Mouse (Mus musculus) hindbrain, embryonic 15.5 days (tissue): ENCODE measurements around the gene Cdh15. TPM values are rescaled to one million over a fixed set of nuclear protein-coding genes. Genes with fewer than 3 reads are reported as not detected.

Source experiments
- ATAC-seq: fragments of 200-750 bp; cut with Nextera tagmentation; 2 replicates; pipeline ENCODE4 v1.8.0; 2017; ENCODE audit warnings: low read depth, moderate number of reproducible peaks, moderate TSS enrichment; ENCODE audit not compliant: low FRiP score
- H3K27ac ChIP-seq: fragments of 300-500 bp; sonication (generic); replicated peaks from 2 replicates; pipeline ENCODE4 v1.5.1; 2015; ENCODE audit warnings: mild to moderate bottlenecking, inconsistent platforms
- H3K27me3 ChIP-seq: fragments of 300-500 bp; sonication (generic); 2 replicates; pipeline ENCODE4 v1.6.1; 2015; ENCODE audit warnings: control low read depth, inconsistent platforms
- H3K36me3 ChIP-seq: fragments of 300-500 bp; sonication (generic); 2 replicates; pipeline ENCODE4 v1.6.1; 2015; ENCODE audit warnings: control low read depth, inconsistent platforms
- H3K4me1 ChIP-seq: fragments of 300-500 bp; sonication (generic); replicated peaks from 2 replicates; pipeline ENCODE4 v1.6.1; 2015; ENCODE audit warnings: control low read depth, inconsistent platforms
- H3K4me2 ChIP-seq: fragments of 300-500 bp; sonication (generic); 2 replicates; pipeline ENCODE4 v1.6.1; 2015; ENCODE audit warnings: moderate library complexity, mild to moderate bottlenecking, inconsistent platforms
- H3K4me3 ChIP-seq: fragments of 300-500 bp; sonication (generic); 2 replicates; pipeline ENCODE4 v1.5.1; 2015; ENCODE audit warnings: mild to moderate bottlenecking, inconsistent platforms
- H3K9ac ChIP-seq: fragments of 300-500 bp; sonication (generic); 2 replicates; pipeline ENCODE4 v1.6.1; 2015; ENCODE audit warnings: inconsistent platforms
- H3K9me3 ChIP-seq: fragments of 300-500 bp; sonication (generic); 2 replicates; pipeline ENCODE4 v1.6.1; 2016; ENCODE audit warnings: control low read depth, inconsistent platforms
- WGBS: fragments of 180-500 bp; shearing (Covaris S2); methylation state at CpG from one replicate; pipeline ENCODE4 v1.1.7; 2015; 5-methylcytosine and 5-hydroxymethylcytosine counted together
- polyA plus RNA-seq: library from polyadenylated mRNA; unstranded; fragments of >200 nt; fragmentation: Nextera tagmentation; extraction: Ambion mirVana; gene quantifications from 2 replicates; pipeline ENCODE4 v1.2.1, GENCODE M21; 2015

Cdh15 gene
- polyA plus RNA-seq, 1 experiment from 2014 or later: 2.1 TPM

- H3K36me3 ChIP-seq: no peaks in the 10 kb centered on the region
- ATAC-seq: no peak
- H3K4me3 ChIP-seq: no peak overlapping the region
- 46% methylated on average over 11 of the region's 11 CpGs for WGBS
- H3K9ac ChIP-seq: no peak overlapping the region
- peaks cover 11% of the 10 kb centered on the region; the same call in 1 of the 2 replicates for H3K4me1 ChIP-seq
- H3K27me3 ChIP-seq: no peaks in the 10 kb centered on the region
- H3K27ac ChIP-seq: no peak overlapping the region
- no peak overlapping the region for H3K4me2 ChIP-seq
- H3K9me3 ChIP-seq: no peaks in the 10 kb centered on the region
These were observed 28.0 kb upstream of the Cdh15 start for GRCm38 (mm10) chr8:122819776-122820175.

DNA sequence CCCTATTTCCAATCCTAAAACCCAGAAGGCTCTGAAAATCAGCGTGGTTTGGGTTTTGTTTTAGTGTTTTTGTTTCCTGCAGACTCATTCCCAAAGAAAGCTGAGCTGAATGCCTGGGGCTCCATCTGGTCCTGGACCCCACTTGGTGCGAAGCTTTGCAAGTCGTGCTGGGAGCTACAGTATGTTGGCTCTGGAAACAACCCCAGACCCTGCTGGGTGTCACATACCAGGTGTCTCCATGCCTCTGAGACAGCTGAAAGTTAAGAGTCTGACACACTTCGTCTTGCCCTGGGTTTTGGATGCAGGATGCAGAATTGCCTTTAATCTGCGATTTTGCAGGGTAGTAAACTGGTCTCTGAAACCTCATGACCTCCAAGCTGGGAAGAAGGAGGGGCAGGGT is 23.2 kb upstream of the Cdh15 start:
- ATAC-seq: no peak
- Histone ChIP-seq H3K27ac (peak overlapping the region; percentile 46; the same call in 1 of the 2 replicates), H3K9me3 (no peaks in the 10 kb centered on the region), H3K4me3 (no peak overlapping the region), H3K36me3 (no peaks in the 10 kb centered on the region), H3K4me1 (peaks cover 15% of the 10 kb centered on the region), H3K4me2 (no peak overlapping the region), H3K9ac (no peak overlapping the region), H3K27me3 (no peaks in the 10 kb centered on the region)
- WGBS: 32% methylated on average over 5 of the region's 5 CpGs

DNA sequence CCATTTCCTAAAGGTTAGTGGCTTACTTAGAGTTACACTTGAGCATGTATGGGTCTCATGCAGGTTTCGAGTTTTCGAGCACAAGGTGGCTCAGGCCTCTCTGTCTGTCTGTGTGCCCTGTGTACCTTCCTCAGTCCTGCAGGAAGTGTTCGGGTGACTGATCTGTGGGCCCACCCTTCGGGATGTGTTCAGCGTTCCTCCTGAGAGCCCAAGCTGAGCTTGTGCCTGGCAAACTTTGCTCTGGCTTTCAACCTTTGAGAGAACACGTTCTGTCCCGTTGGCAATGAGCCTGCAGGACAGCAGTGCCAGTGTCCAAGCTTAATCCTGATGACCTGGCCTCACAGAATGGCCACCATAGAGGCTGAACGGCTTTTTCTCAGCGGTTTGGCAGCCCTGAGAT is 22.8 kb upstream of the Cdh15 start:
- Histone ChIP-seq H3K4me2 (no peak overlapping the region), H3K27ac (no peak overlapping the region), H3K4me3 (no peak overlapping the region), H3K9ac (no peak overlapping the region), H3K9me3 (no peaks in the 10 kb centered on the region), H3K27me3 (no peaks in the 10 kb centered on the region), H3K4me1 (peaks cover 15% of the 10 kb centered on the region), H3K36me3 (no peaks in the 10 kb centered on the region)
- ATAC-seq: no peak
- 69% methylated on average over 9 of the region's 9 CpGs for WGBS

DNA sequence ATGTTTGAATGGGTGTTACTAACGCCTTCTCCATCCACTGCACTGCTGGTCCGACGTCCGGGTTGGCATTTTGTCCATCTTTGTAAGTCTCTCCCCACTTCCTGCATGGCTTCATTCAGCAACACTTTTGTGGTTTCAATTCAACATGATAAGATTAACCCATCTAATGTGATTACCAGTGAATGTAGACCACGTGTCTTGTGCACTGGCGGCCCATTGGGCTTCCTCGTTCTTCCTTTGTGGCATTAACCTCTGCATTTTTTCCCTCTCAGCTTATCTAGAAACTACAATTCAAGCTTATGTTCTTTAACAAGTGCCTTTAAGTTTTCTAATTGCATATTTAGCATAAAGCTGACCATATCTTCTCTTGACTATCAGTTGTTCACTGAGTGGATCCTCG is 22.4 kb upstream of the Cdh15 start:
- WGBS: 73% methylated on average over 8 of the region's 8 CpGs
- no peak for ATAC-seq

DNA sequence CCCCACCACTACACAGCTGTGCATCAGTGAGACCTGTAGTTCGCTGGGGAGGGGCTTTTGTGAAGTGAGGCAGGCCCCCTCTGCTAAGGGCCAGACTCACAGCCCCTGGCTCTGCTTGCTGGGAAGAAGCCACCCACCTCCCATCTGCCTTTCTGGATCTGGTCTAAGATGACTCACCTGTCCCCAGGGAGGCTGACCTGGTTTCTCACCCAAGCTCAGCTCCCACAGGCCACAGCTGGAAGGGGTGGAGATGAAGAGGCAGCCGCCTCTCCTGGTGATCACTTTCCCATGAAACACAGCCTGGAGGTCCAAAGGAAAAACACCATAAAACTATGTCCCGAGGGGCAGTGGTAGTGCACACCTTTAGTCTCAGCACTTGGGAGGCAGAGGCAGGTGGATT is 18.4 kb upstream of the Cdh15 start:
- WGBS: 78% methylated on average over 3 of the region's 3 CpGs
- no peaks in the 10 kb centered on the region for H3K27me3 ChIP-seq
- no peaks in the 10 kb centered on the region for H3K36me3 ChIP-seq
- H3K4me3 ChIP-seq: no peak overlapping the region
- H3K4me1 ChIP-seq: peaks cover 13% of the 10 kb centered on the region
- H3K4me2 ChIP-seq: no peak overlapping the region
- H3K9ac ChIP-seq: no peak overlapping the region
- no peaks in the 10 kb centered on the region for H3K9me3 ChIP-seq
- H3K27ac ChIP-seq: no peak overlapping the region
- ATAC-seq: no peak

More for the DNA sequence above, 22.4 kb upstream of the Cdh15 start:
- Histone ChIP-seq H3K27me3 (no peaks in the 10 kb centered on the region), H3K27ac (no peak overlapping the region), H3K4me2 (no peak overlapping the region), H3K36me3 (no peaks in the 10 kb centered on the region), H3K4me3 (no peak overlapping the region), H3K9me3 (no peaks in the 10 kb centered on the region), H3K4me1 (peaks cover 18% of the 10 kb centered on the region), H3K9ac (no peak overlapping the region)

DNA sequence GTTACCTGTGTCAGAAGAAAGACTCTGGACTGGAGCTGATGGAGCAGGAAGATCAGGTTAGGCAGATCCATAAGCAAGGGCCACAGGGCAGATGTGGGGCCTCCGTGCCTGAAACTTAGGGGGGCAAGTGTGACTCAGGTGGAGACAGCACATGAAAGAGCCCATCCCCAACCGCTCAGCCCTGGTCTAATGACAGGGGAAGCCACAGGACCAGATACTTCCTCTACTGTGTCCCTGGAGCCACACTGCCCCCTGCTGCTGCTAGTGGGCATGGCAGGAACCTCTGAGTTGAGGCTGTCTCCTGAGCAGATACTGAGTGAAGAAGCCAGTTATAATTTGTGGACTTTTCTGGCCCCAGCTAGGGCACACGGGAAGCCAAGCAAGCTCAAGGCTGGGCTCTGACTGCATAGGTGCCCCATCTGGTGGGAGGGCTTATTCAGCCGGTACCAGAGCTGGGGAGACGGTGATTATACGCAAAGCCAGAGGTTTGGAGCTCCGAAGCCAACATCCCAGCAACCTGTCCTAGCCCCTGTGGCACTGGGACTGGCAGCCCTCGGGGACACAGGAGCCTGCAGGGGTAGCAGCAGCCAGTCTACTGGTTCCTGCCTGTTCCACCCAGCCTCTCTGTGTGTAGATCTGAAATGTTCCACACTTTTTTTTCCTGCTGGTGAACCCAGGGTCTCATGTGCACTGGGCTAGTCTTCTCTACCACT is 17.3 kb upstream of the Cdh15 start:
- peak; percentile 87 for ATAC-seq
- Histone ChIP-seq H3K9me3 (no peaks in the 10 kb centered on the region), H3K4me1 (peaks cover 11% of the 10 kb centered on the region), H3K27ac (no peak overlapping the region), H3K27me3 (no peaks in the 10 kb centered on the region), H3K4me3 (no peak overlapping the region), H3K9ac (no peak overlapping the region), H3K36me3 (no peaks in the 10 kb centered on the region), H3K4me2 (no peak overlapping the region)
- 42% methylated on average over 8 of the region's 8 CpGs for WGBS

- no peaks in the 10 kb centered on the region for H3K36me3 ChIP-seq
- no peak for ATAC-seq
- peaks cover 3% of the 10 kb centered on the region; the same call in 1 of the 2 replicates for H3K4me1 ChIP-seq
- no peaks in the 10 kb centered on the region for H3K27me3 ChIP-seq
- no peak overlapping the region for H3K4me3 ChIP-seq
- H3K9ac ChIP-seq: no peak overlapping the region
- no peak overlapping the region for H3K27ac ChIP-seq
- no peaks in the 10 kb centered on the region for H3K9me3 ChIP-seq
- no peak overlapping the region for H3K4me2 ChIP-seq
- WGBS: 79% methylated on average over 8 of the region's 8 CpGs
These were observed 13.3 kb upstream of the Cdh15 start for GRCm38 (mm10) chr8:122834416-122834815.

GRCm38 (mm10) chr8:122834971-122835370 is 12.8 kb upstream of the Cdh15 start:
- no peak; the same call in 1 of the 2 replicates for ATAC-seq
- Histone ChIP-seq H3K36me3 (no peaks in the 10 kb centered on the region), H3K4me1 (peaks cover 3% of the 10 kb centered on the region; the same call in 1 of the 2 replicates), H3K27ac (no peak overlapping the region), H3K4me3 (no peak overlapping the region), H3K9ac (no peak overlapping the region), H3K4me2 (no peak overlapping the region), H3K27me3 (no peaks in the 10 kb centered on the region), H3K9me3 (no peaks in the 10 kb centered on the region)
- 31% methylated on average over 8 of the region's 8 CpGs for WGBS

DNA sequence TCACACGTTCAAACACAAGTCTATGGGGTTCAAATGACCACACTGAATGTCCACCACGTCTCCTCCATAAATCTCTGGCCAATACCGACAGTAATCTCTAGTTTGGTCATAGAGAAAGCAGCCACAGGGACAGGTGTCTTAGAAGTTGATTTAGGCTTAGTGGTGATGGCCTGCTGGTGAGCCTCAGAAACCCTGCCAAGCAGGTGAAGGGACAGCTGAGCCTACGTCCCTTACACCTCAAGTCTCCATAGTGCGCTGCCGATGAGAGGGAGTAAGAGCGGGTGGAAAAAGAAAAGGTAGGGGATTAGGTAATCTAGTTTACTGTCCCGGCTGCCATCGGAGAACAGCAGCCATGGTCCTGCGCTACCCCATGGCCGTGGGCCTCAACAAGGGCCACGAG is 11.6 kb upstream of the Cdh15 start:
- no peaks in the 10 kb centered on the region for H3K4me1 ChIP-seq
- no peaks in the 10 kb centered on the region for H3K27me3 ChIP-seq
- H3K9me3 ChIP-seq: no peaks in the 10 kb centered on the region
- H3K9ac ChIP-seq: no peak overlapping the region
- 87% methylated on average over 12 of the region's 12 CpGs for WGBS
- H3K4me3 ChIP-seq: no peak overlapping the region
- no peak overlapping the region for H3K4me2 ChIP-seq
- no peak for ATAC-seq
- no peak overlapping the region for H3K27ac ChIP-seq
- no peaks in the 10 kb centered on the region for H3K36me3 ChIP-seq

DNA sequence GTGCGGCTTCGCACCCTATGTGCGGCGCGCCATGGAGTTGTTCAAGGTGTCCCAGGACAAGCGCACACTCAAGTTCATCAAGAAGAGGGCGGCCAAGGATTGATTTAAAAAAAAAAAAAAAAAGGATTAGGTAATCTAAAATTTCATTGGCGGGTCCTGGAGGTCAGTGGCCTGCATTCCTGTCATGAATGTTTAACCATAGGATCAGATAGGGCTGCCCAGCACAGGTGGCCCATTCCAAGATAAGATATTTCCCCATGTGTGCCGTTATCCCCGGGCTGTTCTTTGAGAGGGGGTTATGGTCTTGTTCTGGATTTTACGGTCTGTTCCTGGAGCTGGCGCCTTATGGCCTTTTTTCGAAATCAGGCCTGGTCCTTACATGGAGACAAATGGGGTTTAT is 11.1 kb upstream of the Cdh15 start:
- Histone ChIP-seq H3K4me3 (no peak overlapping the region), H3K27me3 (no peaks in the 10 kb centered on the region), H3K36me3 (no peaks in the 10 kb centered on the region), H3K4me2 (no peak overlapping the region), H3K4me1 (no peaks in the 10 kb centered on the region), H3K27ac (no peak overlapping the region), H3K9me3 (no peaks in the 10 kb centered on the region), H3K9ac (no peak overlapping the region)
- ATAC-seq: no peak
- WGBS: 94% methylated on average over 13 of the region's 13 CpGs

DNA sequence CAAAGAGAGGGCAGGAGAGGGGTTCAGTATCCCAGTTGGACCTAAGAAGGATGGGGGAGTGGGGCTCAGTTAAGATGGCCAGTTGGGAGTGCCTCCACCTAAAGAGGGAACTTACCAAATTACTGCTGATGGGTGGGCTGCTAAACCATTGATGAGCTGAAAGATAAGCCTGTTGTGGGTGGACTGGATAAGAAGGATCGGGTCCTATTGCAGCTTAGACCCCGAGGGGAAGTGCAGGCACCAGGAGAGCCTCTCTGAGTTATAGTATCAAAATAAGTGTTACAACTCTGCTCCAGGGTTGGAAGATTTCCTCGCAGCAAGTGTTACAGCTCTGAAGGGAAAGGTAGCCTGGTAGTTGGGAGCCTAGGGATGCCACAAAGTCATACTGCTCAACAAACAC is 3.6 kb upstream of the Cdh15 start:
- peaks cover 6% of the 10 kb centered on the region; the same call in 1 of the 2 replicates for H3K4me1 ChIP-seq
- no peak overlapping the region for H3K4me3 ChIP-seq
- no peaks in the 10 kb centered on the region for H3K9me3 ChIP-seq
- no peaks in the 10 kb centered on the region for H3K27me3 ChIP-seq
- WGBS: 87% methylated on average over 3 of the region's 3 CpGs
- no peaks in the 10 kb centered on the region for H3K36me3 ChIP-seq
- no peak for ATAC-seq
- H3K9ac ChIP-seq: no peak overlapping the region
- H3K4me2 ChIP-seq: no peak overlapping the region
- no peak overlapping the region for H3K27ac ChIP-seq

DNA sequence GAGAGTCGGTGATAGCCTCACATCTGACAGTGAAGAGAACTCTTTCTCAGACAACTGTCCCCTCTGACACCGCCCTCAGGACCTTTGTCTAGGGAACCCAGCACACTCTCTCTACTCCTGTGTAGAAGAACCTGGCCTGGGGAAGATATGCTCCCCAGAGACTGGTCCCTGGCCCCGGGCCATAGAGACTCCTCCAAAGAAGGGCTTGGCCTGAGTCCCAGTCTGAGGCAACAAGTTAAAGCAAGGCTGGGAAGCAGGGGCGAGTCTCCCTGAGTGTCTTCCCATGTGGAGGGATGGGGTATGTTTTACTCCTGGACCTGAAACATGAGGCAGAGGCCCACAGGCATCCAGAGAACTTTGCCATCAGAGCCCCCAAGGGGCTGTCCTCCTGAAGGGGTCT is 2.1 kb upstream of the Cdh15 start:
- Histone ChIP-seq H3K4me1 (peaks cover 6% of the 10 kb centered on the region; the same call in 1 of the 2 replicates), H3K9ac (no peak overlapping the region), H3K4me3 (no peak overlapping the region), H3K36me3 (no peaks in the 10 kb centered on the region), H3K27me3 (no peaks in the 10 kb centered on the region), H3K27ac (no peak overlapping the region), H3K9me3 (no peaks in the 10 kb centered on the region), H3K4me2 (no peak overlapping the region)
- ATAC-seq: no peak
- 70% methylated on average over 4 of the region's 4 CpGs for WGBS
